Mouse (Mus musculus) naive thymus-derived CD4-positive, alpha-beta T cell, adult 2 months (primary cell): ENCODE results near the gene Mmp2.
"Not testable (repeated sequence)": the region's sequence is repeated elsewhere in the genome, so short reads cannot be mapped to it uniquely, and the experiment has no call there.

ENCODE experiments used
- DNase-seq: peaks from one replicate; pipeline ENCODE4 v3.0.0-alpha.2; 2011; ENCODE audit warnings: low read depth

Gene Mmp2

GRCm38 (mm10) chr8:92827243-92828034, at the start of gene Mmp2:
Gene Mmp2, plus strand, starts transcription at chr8:92827291.
- DNase-seq = no peak

- no peak for DNase-seq
These were observed 46.1 kb upstream of the Mmp2 start for GRCm38 (mm10) chr8:92780976-92781375.

GRCm38 (mm10) chr8:92783906-92784610, 43.0 kb upstream of the Mmp2 start:
- DNase-seq = no peak

GRCm38 (mm10) chr8:92790835-92791234, 36.3 kb upstream of the Mmp2 start:
- no peak for DNase-seq

- DNase-seq = not testable (repeated sequence)
These were observed 35.1 kb upstream of the Mmp2 start for GRCm38 (mm10) chr8:92791999-92792398.

- no peak for DNase-seq
These were observed 33.1 kb upstream of the Mmp2 start for GRCm38 (mm10) chr8:92793852-92794580.

- no peak for DNase-seq
These were observed 29.6 kb upstream of the Mmp2 start for GRCm38 (mm10) chr8:92797527-92797931.

- no peak for DNase-seq
These were observed 27.7 kb upstream of the Mmp2 start for GRCm38 (mm10) chr8:92799406-92799805.

GRCm38 (mm10) chr8:92801231-92801630, 25.9 kb upstream of the Mmp2 start:
- no peak for DNase-seq

GRCm38 (mm10) chr8:92802591-92802990, 24.5 kb upstream of the Mmp2 start:
- DNase-seq = no peak

- DNase-seq = no peak
These were observed 14.3 kb upstream of the Mmp2 start for GRCm38 (mm10) chr8:92812773-92813172.

GRCm38 (mm10) chr8:92815661-92816060, 11.4 kb upstream of the Mmp2 start:
- DNase-seq = no peak

GRCm38 (mm10) chr8:92817928-92818818, 8.9 kb upstream of the Mmp2 start:
- peak; percentile 11 for DNase-seq

- no peak for DNase-seq
These were observed 5.9 kb upstream of the Mmp2 start for GRCm38 (mm10) chr8:92821151-92821550.

GRCm38 (mm10) chr8:92822386-92822785, 4.7 kb upstream of the Mmp2 start:
- DNase-seq = no peak

GRCm38 (mm10) chr8:92825991-92826390, 1.1 kb upstream of the Mmp2 start:
- DNase-seq = no peak

- DNase-seq = no peak
These were observed 1.2 kb downstream of the Mmp2 start for GRCm38 (mm10) chr8:92828251-92828743.

GRCm38 (mm10) chr8:92834065-92834731, 7.1 kb downstream of the Mmp2 start:
- DNase-seq = no peak

- DNase-seq = no peak
These were observed 7.9 kb downstream of the Mmp2 start for GRCm38 (mm10) chr8:92834786-92835500.

GRCm38 (mm10) chr8:92835901-92836300, 8.8 kb downstream of the Mmp2 start:
- DNase-seq = no peak
